Mouse (Mus musculus) forelimb bud, embryonic 11.5 days (tissue): ENCODE measurements at regions not wholly inside any gene's neighbourhood (a gene's known extent, or its start where the extent isn't known, plus 50 kb on each side); places are given as distances from the start of the nearest gene placed in this dataset.

ENCODE experiments used
- DNase-seq: peaks from one replicate; pipeline ENCODE4 v3.0.0-alpha.2; 2012; ENCODE audit warnings: low read depth, low spot score

GRCm38 (mm10) chr1:18849038-18849437 is 253.8 kb upstream of the Tfap2d start:
- DNase-seq = no peak

DNA sequence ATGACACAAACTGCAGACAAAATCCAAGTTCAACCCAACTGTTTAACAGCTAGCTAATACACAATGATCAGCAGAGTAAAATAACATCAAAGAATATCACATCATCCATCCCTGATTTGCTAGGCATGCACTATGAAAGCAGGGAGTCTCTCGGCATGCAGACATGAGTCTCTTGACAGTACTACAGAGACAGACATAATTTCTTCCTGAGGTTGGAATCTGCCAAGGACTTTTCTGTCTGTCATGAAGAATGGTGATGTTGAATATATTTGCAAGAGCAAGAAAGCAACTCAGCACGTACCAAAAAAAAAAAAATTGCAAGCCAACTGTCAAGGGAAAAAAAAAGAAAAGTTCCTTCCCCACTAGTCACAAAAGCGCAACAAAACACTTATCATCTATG is 245.4 kb upstream of the Tfap2d start:
- DNase-seq = no peak

GRCm38 (mm10) chr1:18903266-18903665 is 199.6 kb upstream of the Tfap2d start:
- no peak for DNase-seq

DNA sequence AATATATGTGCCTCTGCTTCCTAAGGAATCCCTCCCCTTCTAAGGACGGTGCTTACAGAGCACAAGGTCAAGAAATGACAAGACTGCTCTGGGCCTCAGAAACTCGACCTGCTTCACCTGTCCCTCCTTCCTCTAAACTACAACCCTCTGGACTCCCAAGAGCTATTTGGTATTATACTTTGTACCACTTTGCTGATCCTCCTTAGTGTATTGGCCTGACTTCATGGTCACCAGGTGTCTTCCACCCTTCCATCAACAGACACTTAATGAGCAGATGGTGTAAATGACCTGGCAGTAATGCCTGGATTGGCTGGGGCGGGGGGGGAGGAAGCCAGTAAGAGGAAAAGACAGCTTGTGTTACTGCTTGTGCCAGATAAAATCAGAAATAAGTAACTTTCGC is 199.1 kb upstream of the Tfap2d start:
- DNase-seq = no peak

- DNase-seq = no peak
Observed at GRCm38 (mm10) chr1:18911578-18911977, 191.2 kb upstream of the Tfap2d start.

DNA sequence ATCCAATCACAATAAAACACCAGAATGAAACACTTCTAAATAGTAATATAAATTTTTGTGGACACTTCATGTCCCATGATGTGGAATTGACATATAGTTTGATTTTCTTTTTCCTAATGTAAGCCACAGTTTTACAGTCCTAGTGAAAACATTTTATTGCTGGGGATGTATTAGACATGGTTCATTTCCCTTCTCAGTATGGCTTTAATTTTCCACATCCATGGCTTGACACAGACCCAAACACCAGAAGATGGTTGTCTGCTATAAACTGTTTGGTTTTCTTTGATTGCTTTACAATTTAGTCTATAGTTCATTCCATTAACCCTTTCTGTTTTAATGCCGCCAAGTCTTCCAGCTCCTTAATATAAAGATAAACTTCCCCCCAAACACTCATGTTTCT is 146.5 kb upstream of the Tfap2d start:
- no peak for DNase-seq

DNA sequence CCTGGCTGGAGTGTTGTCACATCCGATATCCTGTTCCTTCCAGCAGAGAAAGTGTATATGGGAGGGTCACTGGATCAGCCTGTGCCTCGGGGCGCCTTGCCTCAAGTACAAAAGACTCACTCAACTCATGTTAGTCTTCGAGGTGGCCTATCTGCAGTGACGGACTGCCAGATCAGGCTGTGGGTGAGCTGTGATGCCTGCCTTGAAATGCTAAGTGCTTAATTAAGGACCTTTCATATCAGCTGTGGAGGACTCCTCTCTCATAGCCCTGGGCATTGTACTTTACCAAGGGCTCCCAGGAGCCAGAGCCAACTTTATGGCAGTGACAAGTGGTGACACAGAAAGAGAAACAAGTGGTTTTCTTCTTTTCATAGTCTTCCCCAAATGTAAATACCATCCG is 145.8 kb upstream of the Tfap2d start:
- DNase-seq = no peak

- no peak for DNase-seq
Observed at GRCm38 (mm10) chr1:18961464-18961863, 141.4 kb upstream of the Tfap2d start.

- DNase-seq = no peak
Observed at GRCm38 (mm10) chr1:18961889-18962288, 140.9 kb upstream of the Tfap2d start.

GRCm38 (mm10) chr1:18968935-18969334 is 133.9 kb upstream of the Tfap2d start:
- DNase-seq = no peak

GRCm38 (mm10) chr1:18970173-18970572 is 132.6 kb upstream of the Tfap2d start:
- DNase-seq = no peak

GRCm38 (mm10) chr1:18973826-18974620 is 128.8 kb upstream of the Tfap2d start:
- DNase-seq = no peak

- DNase-seq = no peak
Observed at GRCm38 (mm10) chr1:18974860-18975439, 127.9 kb upstream of the Tfap2d start.

DNA sequence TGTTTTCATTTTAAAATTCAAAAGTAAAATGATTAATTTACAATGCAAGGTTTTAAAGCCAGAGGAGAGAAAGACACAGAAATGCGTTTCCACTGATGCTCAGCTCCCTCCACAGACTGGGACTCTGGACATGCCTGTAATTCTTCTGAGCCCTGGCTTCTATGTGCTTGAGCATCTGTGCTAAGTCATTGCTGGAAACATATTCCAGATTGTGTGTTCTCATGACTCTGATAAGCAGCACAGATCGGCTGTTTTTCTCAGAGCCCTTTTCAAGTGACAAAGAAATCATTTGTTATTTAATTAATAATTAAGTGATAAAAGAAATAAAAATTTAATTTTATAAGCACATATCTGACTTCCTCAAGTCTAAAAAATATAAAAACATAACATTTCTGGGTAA is 127.3 kb upstream of the Tfap2d start:
- no peak for DNase-seq

- peak; percentile 20 for DNase-seq
Observed at GRCm38 (mm10) chr1:18976705-18977309, 126.0 kb upstream of the Tfap2d start.

DNA sequence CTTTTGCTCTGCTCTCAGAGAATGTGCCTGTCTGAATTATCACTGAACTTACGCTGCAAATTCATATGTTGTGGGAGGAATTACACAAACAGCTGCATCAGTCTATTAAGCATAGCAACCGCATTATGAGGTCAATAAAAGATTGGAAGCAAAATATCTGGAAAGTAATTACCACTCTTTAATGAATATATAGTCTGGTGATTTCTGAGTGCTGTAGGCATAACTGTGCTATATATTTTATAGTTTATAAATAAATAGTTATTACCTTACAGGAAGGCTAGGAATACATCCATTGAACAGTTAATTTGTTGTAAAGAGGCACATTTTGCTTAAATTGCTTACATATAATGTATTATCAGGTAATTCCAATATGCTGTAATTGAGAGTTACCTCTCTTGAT is 123.7 kb upstream of the Tfap2d start:
- no peak for DNase-seq

DNA sequence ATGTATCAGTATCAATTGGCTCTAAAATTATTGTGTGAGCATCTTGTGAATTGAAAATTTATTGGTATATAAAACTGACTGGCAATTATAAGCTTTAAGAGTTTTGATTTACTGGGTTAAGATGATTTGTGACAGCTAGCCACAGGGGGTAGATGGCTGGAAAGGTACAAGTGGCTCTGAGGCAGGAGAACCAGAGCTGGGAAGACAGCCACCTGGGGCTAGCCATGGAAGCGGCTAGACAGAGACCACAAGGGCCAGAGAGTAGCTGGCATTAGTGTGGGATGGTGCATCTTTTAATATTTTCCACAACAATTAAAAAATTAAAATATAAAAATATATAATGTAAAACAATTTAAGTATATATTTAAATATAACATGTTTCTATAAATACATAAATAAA is 86.0 kb upstream of the Tfap2d start:
- no peak for DNase-seq
